Comparison of ENCODE assay signal across 7 mouse cellular contexts in the genomic region with DNA sequence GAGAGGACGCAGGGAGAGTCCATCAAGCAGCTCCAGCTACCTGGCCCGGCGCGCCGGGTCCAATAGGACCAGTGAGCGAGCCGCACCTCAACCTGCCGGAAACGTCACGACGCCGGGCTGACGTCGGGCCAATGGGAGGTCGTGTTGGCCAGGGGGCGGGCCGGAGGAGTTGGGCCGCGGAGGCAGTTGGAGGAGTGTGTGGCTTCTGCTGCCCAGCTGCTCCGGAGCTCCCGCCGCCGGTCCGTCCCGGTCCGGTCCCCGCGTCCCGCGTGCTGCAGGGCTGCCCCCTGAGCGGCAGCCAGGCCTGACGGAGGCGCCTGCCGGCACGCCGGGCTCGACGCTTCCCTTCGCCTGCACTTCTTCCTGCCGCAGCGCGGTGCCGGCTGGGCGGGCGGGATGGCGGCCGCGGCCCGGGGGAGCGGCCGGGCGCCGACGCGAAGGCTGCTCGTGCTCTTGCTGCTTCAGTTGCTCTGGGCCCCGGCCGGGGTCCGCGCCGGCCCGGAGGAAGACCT. TPM values are rescaled to one million over a fixed set of nuclear protein-coding genes. Genes with fewer than 3 reads are reported as not detected.
DNase-seq lines count a peak whose midpoint lies in the region; ATAC-seq and TF ChIP-seq lines count a peak whose summit lies in the region.

A gene (plus strand): TSS at position 131 of the 512 bp plus-strand sequence.

- H3K27me3 ChIP-seq in embryonic facial prominence, embryonic 12.5 days: no peaks in the 10 kb centered on the region
- H3K27me3 ChIP-seq in kidney, adult 2 months (replicated peaks; ENCODE audit: control insufficient read depth, insufficient read depth, low read length): no peaks in the 10 kb centered on the region
- H3K27me3 ChIP-seq in limb, embryonic 12.5 days: no peaks in the 10 kb centered on the region
- no peaks in the 10 kb centered on the region for H3K27me3 ChIP-seq in midbrain, embryonic 15.5 days (replicated peaks)
- peaks cover 2% of the 10 kb centered on the region; the same call in 1 of the 2 replicates for H3K27me3 ChIP-seq in spleen, adult 2 months (ENCODE audit: control insufficient read depth, insufficient read depth, low read length)

- peak within 1 kb of the TSS; percentile 97 for H3K27ac ChIP-seq in embryonic facial prominence, embryonic 12.5 days
- peak within 1 kb of the TSS; percentile 52; the same call in 1 of the 2 replicates for H3K27ac ChIP-seq in kidney, adult 2 months (ENCODE audit: insufficient read depth, low read depth, low read length)
- peak within 1 kb of the TSS; percentile 98 for H3K27ac ChIP-seq in limb, embryonic 12.5 days
- H3K27ac ChIP-seq in midbrain, embryonic 15.5 days: peak within 1 kb of the TSS; percentile 93
- H3K27ac ChIP-seq in spleen, adult 2 months (ENCODE audit: insufficient read depth, low read length): peak within 1 kb of the TSS; percentile 79

- peak within 1 kb of the TSS; percentile 78 for H3K4me2 ChIP-seq in embryonic facial prominence, embryonic 12.5 days (replicated peaks)
- peak within 1 kb of the TSS; percentile 71 for H3K4me2 ChIP-seq in limb, embryonic 12.5 days
- peak within 1 kb of the TSS; percentile 75 for H3K4me2 ChIP-seq in midbrain, embryonic 15.5 days

- peak within 1 kb of the TSS; percentile 97 for H3K9ac ChIP-seq in embryonic facial prominence, embryonic 12.5 days
- peak within 1 kb of the TSS; percentile 96 for H3K9ac ChIP-seq in limb, embryonic 12.5 days (replicated peaks)
- peak within 1 kb of the TSS; percentile 84 for H3K9ac ChIP-seq in midbrain, embryonic 15.5 days

- under 1% methylated on average over 62 of the region's 62 CpGs for WGBS in embryonic facial prominence, embryonic 12.5 days
- under 1% methylated on average over 62 of the region's 62 CpGs for WGBS in kidney, adult 2 months
- WGBS in limb, embryonic 12.5 days: under 1% methylated on average over 62 of the region's 62 CpGs
- under 1% methylated on average over 52 of the region's 62 CpGs for WGBS in midbrain, embryonic 15.5 days
- whole genome bisulfite sequencing in spleen, adult 2 months: under 1% methylated on average over 60 of the region's 62 CpGs

- peaks cover 27% of the 10 kb centered on the region for H3K4me1 ChIP-seq in embryonic facial prominence, embryonic 12.5 days
- H3K4me1 ChIP-seq in kidney, adult 2 months (ENCODE audit: control insufficient read depth, insufficient read depth, low read length): peaks cover 3% of the 10 kb centered on the region; the same call in 1 of the 2 replicates
- peaks cover 25% of the 10 kb centered on the region for H3K4me1 ChIP-seq in limb, embryonic 12.5 days (replicated peaks)
- peaks cover 26% of the 10 kb centered on the region for H3K4me1 ChIP-seq in midbrain, embryonic 15.5 days
- H3K4me1 ChIP-seq in spleen, adult 2 months (ENCODE audit: control insufficient read depth, insufficient read depth, insufficient read length): peaks cover 3% of the 10 kb centered on the region; the same call in 1 of the 2 replicates

- TF ChIP-seq CTCF in kidney, adult 2 months (conservative IDR thresholded peaks at IDR 0.05; ENCODE audit: insufficient read depth, insufficient read length, low read depth, low read length): no peak
- TF ChIP-seq CTCF in spleen, adult 2 months (IDR thresholded peaks at IDR 0.05; ENCODE audit: extremely low read depth, insufficient read depth, insufficient read length, insufficient replicate concordance): no peak

- H3K9me3 ChIP-seq in embryonic facial prominence, embryonic 12.5 days: no peaks in the 10 kb centered on the region
- H3K9me3 ChIP-seq in limb, embryonic 12.5 days: no peaks in the 10 kb centered on the region
- H3K9me3 ChIP-seq in midbrain, embryonic 15.5 days: no peaks in the 10 kb centered on the region

- 0 out of 2 replicates have a peak, but pooled peaks cover 5% of the 10 kb centered on the region for H3K36me3 ChIP-seq in embryonic facial prominence, embryonic 12.5 days
- no peaks in the 10 kb centered on the region for H3K36me3 ChIP-seq in kidney, adult 2 months (ENCODE audit: control insufficient read depth, insufficient read depth, low read length)
- peaks cover 5% of the 10 kb centered on the region; the same call in 1 of the 2 replicates for H3K36me3 ChIP-seq in limb, embryonic 12.5 days
- no peaks in the 10 kb centered on the region for H3K36me3 ChIP-seq in midbrain, embryonic 15.5 days (replicated peaks)
- H3K36me3 ChIP-seq in spleen, adult 2 months (ENCODE audit: control insufficient read depth, insufficient read depth, low read length): no peaks in the 10 kb centered on the region

- peak; percentile 95 for ATAC-seq in embryonic facial prominence, embryonic 12.5 days (ENCODE audit: insufficient number of reproducible peaks, insufficient read depth, low FRiP score, low TSS enrichment)
- peak; percentile 93 for ATAC-seq in limb, embryonic 12.5 days (ENCODE audit: insufficient number of reproducible peaks, insufficient read depth, low FRiP score, low TSS enrichment, low read depth)
- peak; percentile 99 for ATAC-seq in midbrain, embryonic 15.5 days (replicated peaks)

- TF ChIP-seq POLR2A in kidney, adult 2 months (IDR thresholded peaks at IDR 0.05; ENCODE audit: low read depth, low read length): peak; percentile 66
- TF ChIP-seq POLR2A in spleen, adult 2 months (IDR thresholded peaks at IDR 0.05; ENCODE audit: low read depth, low read length): peak; percentile 64

- H3K4me3 ChIP-seq in embryonic facial prominence, embryonic 12.5 days: peak within 1 kb of the TSS; percentile 95
- H3K4me3 ChIP-seq in kidney, adult 2 months (ENCODE audit: insufficient read depth, low read depth, low read length): peak within 1 kb of the TSS; percentile 95
- peak within 1 kb of the TSS; percentile 96 for H3K4me3 ChIP-seq in limb, embryonic 12.5 days (replicated peaks)
- peak within 1 kb of the TSS; percentile 90 for H3K4me3 ChIP-seq in midbrain, embryonic 15.5 days
- H3K4me3 ChIP-seq in spleen, adult 2 months (ENCODE audit: extremely low read depth, insufficient read depth, insufficient read length): peak within 1 kb of the TSS; percentile 86

- DNase-seq in adrenal gland, postnatal 25 days: peak; percentile 97
- DNase-seq in heart, adult 18-20 months: peak; percentile 97
- DNase-seq in kidney, adult 2 months: peak; percentile 97
- peak; percentile 69 to 93 for DNase-seq in spleen, adult 2 months (ENCODE audit: low read depth in 1 of 2, low spot score in 2 of 2)

RNA-seq across cellular contexts. Expression of the gene that starts here (rescaled TPM):
- 36.1 and 47.4 TPM in 2 replicates for total RNA-seq in adrenal gland, postnatal 25 days (2021)
- polyA plus RNA-seq in embryonic facial prominence, embryonic 12.5 days (2016; fragmentation: Nextera tagmentation; extraction: Ambion mirVana): 142 and 148 TPM in 2 replicates
- 10 to 100 TPM; 17.7 TPM for total RNA-seq in heart, adult 18-20 months (2021)
- 29.4 and 38.7 TPM in 2 replicates for polyA plus RNA-seq in kidney, adult 2 months (2012; rRNA removed)
- 124 and 133 TPM in 2 replicates for polyA plus RNA-seq in limb, embryonic 12.5 days (2016; fragmentation: Nextera tagmentation; extraction: Ambion mirVana)
- polyA plus RNA-seq in midbrain, embryonic 15.5 days (2015; fragmentation: Nextera tagmentation; extraction: Ambion mirVana): 42.2 and 43.0 TPM in 2 replicates
- 29.8 and 46.9 TPM in 2 replicates for polyA plus RNA-seq in spleen, adult 2 months (2012; rRNA removed)

Comparison
In these comparisons a context has a peak if more than half of its experiments do, and no peak if none do; other contexts are left out.
1. Peak in every context shown above with its lines: DNase-seq, ATAC-seq, H3K4me3 ChIP-seq and H3K27ac ChIP-seq.